Mouse (Mus musculus) cerebellum, postnatal 36 days (tissue): ENCODE results near the gene Olfr561.

ENCODE experiments used
- DNase-seq, 2 experiments: peaks; one replicate each; pipeline ENCODE4 v3.0.0; 2021 to 2022; ENCODE audit warnings: mixed read lengths in 2 of 2

The Olfr561 gene

GRCm38 (mm10) chr7:102770921-102771320 is at the start of gene Olfr561:
Gene Olfr561, plus strand, starts transcription at chr7:102771221.
- DNase-seq: no peak

- no peak for DNase-seq
Measured at GRCm38 (mm10) chr7:102727391-102727790, 43.6 kb upstream of the Olfr561 start, which contains the start of gene Olfr559. Gene Olfr559, minus strand, starts transcription at chr7:102727491.

GRCm38 (mm10) chr7:102733793-102734192 is 37.2 kb upstream of the Olfr561 start:
- DNase-seq: no peak

- no peak for DNase-seq
Measured at GRCm38 (mm10) chr7:102737705-102738104, 33.3 kb upstream of the Olfr561 start.

GRCm38 (mm10) chr7:102752086-102752485 is 18.9 kb upstream of the Olfr561 start:
- no peak for DNase-seq

- no peak for DNase-seq
Measured at GRCm38 (mm10) chr7:102759266-102759665, 11.8 kb upstream of the Olfr561 start, which contains the start of the genes Olfr560 and Olfr78. Gene Olfr560, minus strand, starts transcription at chr7:102759366. Gene Olfr78, minus strand, starts transcription at chr7:102759471.

GRCm38 (mm10) chr7:102803180-102803579 is 32.2 kb downstream of the Olfr561 start, which contains the start of gene Olfr564:
Gene Olfr564, plus strand, starts transcription at chr7:102803480.
- DNase-seq: no peak
